Mouse (Mus musculus): ENCODE data around the gene Grin2a.

DNA sequence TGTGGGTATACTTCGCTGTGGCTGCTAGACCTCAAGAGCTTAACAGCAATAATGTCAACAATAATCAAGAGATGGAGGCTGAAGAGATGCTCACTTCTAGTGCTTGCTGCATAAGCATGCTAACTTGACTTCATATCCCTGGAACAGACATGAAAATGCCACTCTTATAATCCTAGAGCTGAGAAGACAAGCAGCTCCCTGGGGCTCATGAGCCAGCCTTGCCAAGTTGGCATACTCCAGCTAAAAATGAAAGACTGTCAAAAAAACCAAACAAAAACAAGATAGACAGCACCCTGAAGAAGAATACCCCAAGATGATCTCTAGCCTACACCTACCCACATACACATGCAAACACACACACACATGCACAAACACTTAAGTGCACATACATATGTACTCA, 95.2 kb downstream of the Grin2a start:
- TF ChIP-seq POLR2A (IDR thresholded peaks at IDR 0.05; ENCODE audit: extremely low read depth, insufficient read depth, low read length) (no peak), CTCF (IDR thresholded peaks at IDR 0.05; ENCODE audit: extremely low read depth, insufficient read depth, low read length) (no peak)
